Mouse (Mus musculus) spleen, embryonic (tissue): ENCODE results near the gene Olfr1206.

ENCODE experiments used
- CTCF ChIA-PET: fragments of 350-600 bp; sonication (Branson Sonifier 250); formaldehyde crosslinking; loops from one replicate; lab custom pipeline; 2022; lab: Charles Lee

Olfr1206 gene

DNA sequence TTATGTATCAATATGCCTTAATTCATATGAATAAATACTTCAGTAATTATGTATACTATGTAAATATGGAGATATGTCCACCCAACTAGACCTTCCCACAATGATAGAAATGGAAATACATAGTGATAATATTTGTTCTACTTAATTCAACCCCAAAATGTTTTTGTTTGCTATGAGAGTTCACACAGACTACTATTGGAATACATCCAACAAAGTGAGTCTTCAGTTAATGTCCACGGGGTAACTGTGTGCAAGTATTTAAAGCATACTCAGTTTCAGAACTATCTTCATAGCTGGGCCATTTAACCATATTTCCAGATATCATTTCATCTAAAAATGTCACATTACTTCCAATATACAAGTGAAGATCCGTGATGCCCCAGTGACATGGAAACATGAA is at the start of gene Olfr1206:
Gene Olfr1206, plus strand, starts transcription at position 301 of the 400 bp plus-strand sequence.
- CTCF ChIA-PET: no interaction called here

DNA sequence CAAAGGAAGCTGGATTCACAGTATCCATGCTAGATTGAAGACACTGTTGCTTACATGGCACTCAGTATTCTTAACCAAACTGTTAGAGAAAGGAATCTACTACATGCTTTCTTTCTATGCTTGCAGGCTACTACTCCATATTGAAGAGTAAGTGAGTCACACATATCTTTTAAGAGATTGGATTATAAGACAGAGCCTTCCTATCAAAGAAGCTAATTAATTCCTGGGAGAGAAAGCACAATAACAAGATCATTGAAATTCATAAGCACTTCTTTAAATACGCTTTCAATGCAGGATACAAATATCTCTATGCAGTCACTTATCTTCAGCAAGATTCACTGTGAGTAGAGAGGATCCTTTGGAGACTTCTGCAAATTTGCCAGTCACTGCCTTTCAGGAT is 48.8 kb upstream of the Olfr1206 start, which contains the start of gene Olfr1202:
Gene Olfr1202, plus strand, starts transcription at position 301 of the 400 bp plus-strand sequence.
- CTCF ChIA-PET: no interaction called here

DNA sequence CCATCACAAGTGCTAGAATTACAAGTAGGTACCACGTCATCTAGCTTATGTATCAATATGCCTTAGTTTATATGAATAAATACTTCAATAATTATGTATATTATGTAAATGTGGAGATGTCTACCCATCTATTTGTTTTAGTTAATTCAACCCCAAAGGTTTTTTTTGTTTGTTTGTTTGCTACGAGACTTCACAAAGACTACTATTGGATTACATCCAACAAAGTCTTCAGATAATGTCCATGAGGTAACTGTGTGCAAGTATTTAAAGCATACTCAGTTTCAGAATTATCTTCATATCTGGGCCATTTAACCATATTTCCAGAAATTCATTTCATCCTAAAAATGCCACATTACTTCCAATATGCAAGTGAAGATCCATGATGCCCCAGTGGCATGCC is 33.6 kb upstream of the Olfr1206 start, which contains the start of gene Olfr1205:
Gene Olfr1205, plus strand, starts transcription at position 301 of the 400 bp plus-strand sequence.
- CTCF ChIA-PET: no interaction called here

DNA sequence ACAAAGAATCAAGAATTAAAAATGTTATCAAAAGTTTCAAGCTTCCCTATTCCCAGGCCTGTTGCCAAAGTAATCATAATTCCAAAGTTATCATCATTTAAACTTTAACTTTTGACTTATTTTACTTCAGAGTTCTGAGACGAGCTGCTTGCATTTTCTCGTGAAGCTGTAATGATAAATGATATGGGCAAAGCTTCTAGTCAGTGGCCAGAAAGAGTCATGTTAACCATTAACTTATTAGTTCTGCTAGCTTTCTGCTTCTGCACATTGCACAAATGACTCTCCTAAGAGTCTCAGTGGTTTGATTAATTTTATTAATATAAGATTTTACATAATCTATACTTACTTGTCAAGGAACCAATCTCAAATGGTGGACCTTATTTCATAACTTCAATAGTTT is 24.6 kb upstream of the Olfr1206 start:
- CTCF ChIA-PET: no interaction called here

DNA sequence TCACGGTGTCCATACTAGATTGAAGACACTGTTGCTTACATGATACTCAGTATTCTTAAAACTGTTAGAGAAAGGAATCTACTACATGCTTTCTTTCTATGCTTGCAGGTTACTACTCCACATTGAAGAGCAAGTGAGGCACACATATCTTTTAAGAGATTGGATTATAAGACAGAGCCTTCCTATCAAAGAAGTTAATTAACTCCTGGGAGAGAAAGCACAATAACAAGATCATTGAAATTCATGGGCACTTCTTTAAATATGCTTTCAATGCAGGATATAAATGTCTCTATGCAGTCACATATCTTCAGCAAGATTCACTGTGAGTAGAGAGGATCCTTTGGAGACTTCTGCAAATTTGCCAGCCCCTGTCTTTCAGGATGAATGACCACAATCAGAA is 14.0 kb upstream of the Olfr1206 start, which contains the start of gene Olfr1204:
Gene Olfr1204, plus strand, starts transcription at position 301 of the 400 bp plus-strand sequence.
- CTCF ChIA-PET: no interaction called here

DNA sequence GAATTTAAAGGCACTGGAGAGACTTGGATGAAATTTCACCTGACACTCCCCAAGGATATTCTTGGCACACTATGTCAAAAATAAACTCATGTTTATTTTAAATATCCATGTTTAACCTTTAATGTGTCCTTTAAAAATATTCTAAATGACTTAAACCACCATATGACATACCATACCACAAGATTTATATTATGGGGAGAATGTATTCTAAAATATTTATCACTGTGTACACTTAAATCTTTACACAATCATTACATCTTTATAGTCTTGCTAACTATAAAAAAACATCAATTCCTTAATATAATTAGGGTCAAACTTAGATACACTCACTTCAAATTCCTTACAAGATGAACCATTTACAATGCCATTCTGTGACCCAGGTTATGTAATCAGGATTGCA is 39.2 kb downstream of the Olfr1206 start, which contains the start of gene Olfr1208:
Gene Olfr1208, minus strand, starts transcription at position 101 of the 400 bp plus-strand sequence.
- CTCF ChIA-PET: no interaction called here

DNA sequence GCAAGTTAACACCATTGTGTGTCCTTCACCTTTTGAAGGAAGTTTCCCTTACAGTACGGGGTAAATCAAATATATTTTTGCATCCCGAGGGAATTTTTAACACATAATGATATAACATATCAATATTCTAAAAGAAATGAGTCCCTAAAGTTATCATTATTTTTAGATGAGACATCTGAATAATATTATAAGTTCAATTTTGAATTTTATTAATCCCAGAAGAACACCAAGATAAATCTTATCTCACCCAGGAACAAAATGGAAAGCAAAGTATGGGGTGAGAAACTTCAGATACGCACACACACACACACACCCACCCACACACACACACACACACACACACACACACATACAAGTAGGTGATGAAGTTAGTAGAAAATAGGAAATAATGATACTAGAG is 52.0 kb downstream of the Olfr1206 start, which contains the start of gene Olfr1209:
Gene Olfr1209, minus strand, starts transcription at position 101 of the 400 bp plus-strand sequence.
- CTCF ChIA-PET: no interaction called here
